Comparison of ENCODE assay signal across 8 mouse cellular contexts in the genomic region with DNA sequence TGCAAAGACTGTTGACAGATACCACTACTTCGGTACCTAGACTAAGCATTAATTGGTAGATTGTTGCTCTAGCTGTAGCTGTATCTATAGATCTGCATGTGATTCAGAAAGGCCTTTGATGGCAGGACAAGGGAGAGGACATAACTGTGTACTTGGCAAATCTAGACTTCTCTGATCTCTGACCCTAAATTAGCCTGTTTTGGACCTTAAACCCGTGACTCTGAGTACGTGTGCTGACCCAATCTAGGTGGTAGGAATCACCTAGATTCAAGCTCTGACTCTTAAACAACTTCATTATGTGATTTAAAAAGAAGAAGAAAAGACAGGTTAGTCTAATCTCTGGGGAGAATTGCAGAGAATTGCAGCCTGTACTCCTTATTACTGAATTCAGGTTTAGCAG. TPM values are rescaled to one million over a fixed set of nuclear protein-coding genes. Genes with fewer than 3 reads are reported as not detected.
DNase-seq lines count a peak whose midpoint lies in the region; ATAC-seq and TF ChIP-seq lines count a peak whose summit lies in the region.

TSS of gene Ppp2r1b (plus strand) at position 221 of the 400 bp plus-strand sequence.

- no peaks in the 10 kb centered on the region for H3K9me3 ChIP-seq in forebrain, embryonic 15.5 days
- no peaks in the 10 kb centered on the region for H3K9me3 ChIP-seq in midbrain, embryonic 13.5 days

- H3K4me1 ChIP-seq in kidney, adult 2 months (ENCODE audit: control insufficient read depth, insufficient read depth, low read length): peaks cover 18% of the 10 kb centered on the region
- H3K4me1 ChIP-seq in forebrain, embryonic 15.5 days: peaks cover 8% of the 10 kb centered on the region
- no peaks in the 10 kb centered on the region for H3K4me1 ChIP-seq in midbrain, embryonic 13.5 days (replicated peaks)

- no peaks in the 10 kb centered on the region for H3K27me3 ChIP-seq in kidney, adult 2 months (replicated peaks; ENCODE audit: control insufficient read depth, insufficient read depth, low read length)
- H3K27me3 ChIP-seq in Patski: no peaks in the 10 kb centered on the region
- no peaks in the 10 kb centered on the region for H3K27me3 ChIP-seq in forebrain, embryonic 15.5 days
- H3K27me3 ChIP-seq in midbrain, embryonic 13.5 days: no peaks in the 10 kb centered on the region

- peak; percentile 65 for DNase-seq in kidney, adult 2 months
- no peak for DNase-seq in kidney, adult 18-20 months
- DNase-seq in Patski (ENCODE audit: low read depth, low spot score): no peak
- no peak for DNase-seq in layer of hippocampus, postnatal 10 days (ENCODE audit: low spot score in 2 of 2)
- no peak for DNase-seq in right cerebral cortex, postnatal 10 days (ENCODE audit: low spot score in 2 of 2)
- DNase-seq in thymus, postnatal 14 days: no peak

- TF ChIP-seq POLR2A in kidney, adult 2 months (IDR thresholded peaks at IDR 0.05; ENCODE audit: low read depth, low read length): no peak

- CTCF ChIA-PET in Patski (lab: Charles Lee): interaction anchor here (2.5 kb wide), 1 partner anchor 10 kb away, joined by 6 read pairs; no protein-coding TSS in a partner anchor

- H3K36me3 ChIP-seq in kidney, adult 2 months (ENCODE audit: control insufficient read depth, insufficient read depth, low read length): no peaks in the 10 kb centered on the region
- peaks cover 4% of the 10 kb centered on the region for H3K36me3 ChIP-seq in forebrain, embryonic 15.5 days
- peaks cover 20% of the 10 kb centered on the region for H3K36me3 ChIP-seq in midbrain, embryonic 13.5 days

- TF ChIP-seq CTCF in kidney, adult 2 months (conservative IDR thresholded peaks at IDR 0.05; ENCODE audit: insufficient read depth, insufficient read length, low read depth, low read length): no peak
- TF ChIP-seq CTCF in Patski (IDR thresholded peaks at IDR 0.05): no peak

- no peak within 1 kb of the TSS for H3K4me3 ChIP-seq in kidney, adult 2 months (ENCODE audit: insufficient read depth, low read depth, low read length)
- H3K4me3 ChIP-seq in forebrain, embryonic 15.5 days: no peak within 1 kb of the TSS
- H3K4me3 ChIP-seq in midbrain, embryonic 13.5 days (replicated peaks): no peak within 1 kb of the TSS

- POLR2A ChIA-PET in Patski (lab: Charles Lee): no interaction called here

- ATAC-seq in Patski: no peak
- ATAC-seq in forebrain, embryonic 15.5 days (replicated peaks): no peak
- no peak for ATAC-seq in midbrain, embryonic 13.5 days

- in situ Hi-C loops in Patski (cut with MboI; ENCODE audit: low pct_unique_long_range_greater_than_20kb): no loop called here

- H3K4me2 ChIP-seq in forebrain, embryonic 15.5 days (replicated peaks): no peak within 1 kb of the TSS
- no peak within 1 kb of the TSS for H3K4me2 ChIP-seq in midbrain, embryonic 13.5 days (replicated peaks)

- 58% methylated on average over 3 of the region's 3 CpGs for WGBS in kidney, adult 2 months
- 95% methylated on average over 3 of the region's 3 CpGs for WGBS in forebrain, embryonic 15.5 days
- 94% methylated on average over 3 of the region's 3 CpGs for WGBS in midbrain, embryonic 13.5 days

- H3K9ac ChIP-seq in forebrain, embryonic 15.5 days (replicated peaks): no peak within 1 kb of the TSS
- no peak within 1 kb of the TSS for H3K9ac ChIP-seq in midbrain, embryonic 13.5 days (replicated peaks)

- H3K27ac ChIP-seq in kidney, adult 2 months (ENCODE audit: insufficient read depth, low read depth, low read length): peak within 1 kb of the TSS; percentile 74
- no peak within 1 kb of the TSS for H3K27ac ChIP-seq in forebrain, embryonic 15.5 days (replicated peaks)
- no peak within 1 kb of the TSS for H3K27ac ChIP-seq in midbrain, embryonic 13.5 days

RNA-seq across cellular contexts. Expression of gene Ppp2r1b, which starts in this region (rescaled TPM):
- polyA plus RNA-seq in kidney, adult 2 months (2012; rRNA removed): 10.2 and 13.0 TPM in 2 replicates
- polyA plus RNA-seq in Patski (2021): 34.9 TPM
- polyA plus RNA-seq in forebrain, embryonic 15.5 days (2015; fragmentation: Nextera tagmentation; extraction: Ambion mirVana): 89.6 and 95.9 TPM in 2 replicates
- 10 to 100 TPM; 18.8 to 19.9 TPM for total RNA-seq in layer of hippocampus, postnatal 10 days (2021)
- polyA plus RNA-seq in midbrain, embryonic 13.5 days (2015; fragmentation: Nextera tagmentation; extraction: Ambion mirVana): 56.1 and 58.0 TPM in 2 replicates
